Mouse (Mus musculus) frontal cortex, postnatal 25 days (tissue): ENCODE results near the gene Skil.
"Not testable (repeated sequence)": the region's sequence is repeated elsewhere in the genome, so short reads cannot be mapped to it uniquely, and the experiment has no call there.

Experiments
- DNase-seq, 2 experiments: peaks; one replicate each; pipeline ENCODE4 v3.0.0; 2022; ENCODE audit warnings: low spot score in 2 of 2

The Skil gene

DNA sequence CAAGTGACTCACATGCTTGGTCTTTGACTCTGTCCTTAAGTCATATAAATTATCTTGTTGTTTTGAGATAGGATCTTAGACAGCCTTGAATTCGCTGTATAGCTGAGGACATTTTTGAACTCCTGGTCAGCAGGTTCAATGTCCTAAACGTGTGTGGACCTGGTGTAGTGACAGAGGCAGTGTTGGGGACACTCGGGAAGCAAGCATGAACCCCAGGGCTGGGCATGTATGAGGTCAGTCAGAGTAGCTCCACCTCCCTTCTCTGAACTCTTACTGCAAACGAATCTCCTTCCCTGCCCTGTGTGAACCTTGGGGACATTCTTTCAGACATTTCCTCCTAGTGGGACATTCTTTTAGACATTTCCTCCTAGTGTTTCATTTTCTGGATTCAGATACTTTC, 34.9 kb downstream of the Skil start:
- no peak for DNase-seq

DNA sequence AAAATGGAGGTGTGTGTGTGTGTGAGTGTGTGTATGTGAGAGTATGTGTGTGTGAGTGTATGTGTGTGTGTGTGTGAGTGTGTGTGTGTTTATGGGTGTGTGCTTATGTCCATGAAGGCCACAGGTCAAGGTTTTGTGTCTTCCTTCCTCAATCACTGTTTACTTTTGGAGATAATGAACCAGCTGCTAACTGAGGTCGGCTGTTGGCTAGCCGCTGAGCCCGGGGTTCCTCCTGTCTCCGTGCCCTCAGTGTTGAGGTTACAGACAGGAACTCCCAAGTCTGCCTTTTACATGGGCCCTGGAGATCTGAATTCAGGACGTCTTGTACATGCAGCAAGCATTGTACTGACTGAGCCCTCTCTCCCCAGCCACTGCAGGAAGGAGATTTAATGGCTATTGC, 38.8 kb downstream of the Skil start:
- no peak for DNase-seq

DNA sequence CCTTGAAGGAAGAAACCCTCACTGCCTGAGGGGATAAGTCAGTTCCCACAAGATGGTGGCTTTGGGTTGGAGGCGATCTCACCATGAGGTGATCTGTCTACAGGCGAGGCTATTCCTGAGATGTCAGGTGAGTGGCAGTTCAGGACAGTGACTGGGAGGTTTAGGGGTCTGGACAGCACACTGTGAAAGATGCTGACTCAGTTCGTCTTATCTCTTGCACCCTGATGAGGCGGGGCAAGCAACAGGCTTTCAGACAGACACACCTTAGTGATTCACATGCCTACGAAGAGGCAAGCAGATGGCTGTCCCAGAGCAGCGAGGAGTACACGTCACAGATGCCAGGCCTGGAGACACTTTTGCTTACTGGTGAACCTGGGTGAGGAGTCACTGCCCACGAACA, 39.4 kb downstream of the Skil start:
- DNase-seq: no peak

DNA sequence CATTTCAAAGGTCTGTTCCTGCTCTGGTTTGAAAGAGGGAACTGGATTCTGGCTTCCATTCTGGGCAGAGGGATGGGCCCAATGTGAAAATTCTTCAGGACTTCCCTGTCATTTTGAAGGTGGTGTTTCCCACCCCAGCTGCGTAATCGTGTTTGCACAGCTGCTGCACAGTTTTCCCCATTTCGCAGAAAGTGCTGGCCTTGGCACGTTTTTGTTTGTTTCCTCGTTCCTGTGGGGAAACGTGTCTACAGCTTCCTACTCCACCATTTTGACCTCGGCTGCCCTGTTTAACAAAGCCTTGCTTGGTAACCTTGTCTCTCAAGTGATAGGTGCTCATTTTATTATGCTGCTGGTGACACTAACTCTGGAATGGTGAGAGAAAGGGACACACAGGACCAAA, 39.8 kb downstream of the Skil start:
- DNase-seq: no peak

DNA sequence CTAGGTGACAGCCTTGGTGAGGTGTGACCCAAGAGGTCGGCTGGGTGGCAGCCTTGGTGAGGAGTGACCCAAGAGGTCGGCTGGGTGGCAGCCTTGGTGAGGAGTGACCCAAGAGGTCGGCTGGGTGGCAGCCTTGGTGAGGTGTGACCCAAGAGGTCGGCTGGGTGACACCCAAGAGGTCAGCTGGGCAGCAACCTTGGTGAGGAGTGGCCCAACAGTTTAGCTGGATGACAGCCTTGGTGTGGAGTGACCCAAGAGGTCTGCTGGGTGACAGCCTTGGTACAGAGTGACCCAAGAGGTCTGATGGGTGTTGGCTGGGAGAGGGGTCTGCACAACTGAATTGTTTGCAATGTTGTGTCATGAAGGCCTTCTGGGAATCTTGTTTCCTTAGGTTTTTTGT, 41.7 kb downstream of the Skil start:
- DNase-seq: not testable (repeated sequence)

DNA sequence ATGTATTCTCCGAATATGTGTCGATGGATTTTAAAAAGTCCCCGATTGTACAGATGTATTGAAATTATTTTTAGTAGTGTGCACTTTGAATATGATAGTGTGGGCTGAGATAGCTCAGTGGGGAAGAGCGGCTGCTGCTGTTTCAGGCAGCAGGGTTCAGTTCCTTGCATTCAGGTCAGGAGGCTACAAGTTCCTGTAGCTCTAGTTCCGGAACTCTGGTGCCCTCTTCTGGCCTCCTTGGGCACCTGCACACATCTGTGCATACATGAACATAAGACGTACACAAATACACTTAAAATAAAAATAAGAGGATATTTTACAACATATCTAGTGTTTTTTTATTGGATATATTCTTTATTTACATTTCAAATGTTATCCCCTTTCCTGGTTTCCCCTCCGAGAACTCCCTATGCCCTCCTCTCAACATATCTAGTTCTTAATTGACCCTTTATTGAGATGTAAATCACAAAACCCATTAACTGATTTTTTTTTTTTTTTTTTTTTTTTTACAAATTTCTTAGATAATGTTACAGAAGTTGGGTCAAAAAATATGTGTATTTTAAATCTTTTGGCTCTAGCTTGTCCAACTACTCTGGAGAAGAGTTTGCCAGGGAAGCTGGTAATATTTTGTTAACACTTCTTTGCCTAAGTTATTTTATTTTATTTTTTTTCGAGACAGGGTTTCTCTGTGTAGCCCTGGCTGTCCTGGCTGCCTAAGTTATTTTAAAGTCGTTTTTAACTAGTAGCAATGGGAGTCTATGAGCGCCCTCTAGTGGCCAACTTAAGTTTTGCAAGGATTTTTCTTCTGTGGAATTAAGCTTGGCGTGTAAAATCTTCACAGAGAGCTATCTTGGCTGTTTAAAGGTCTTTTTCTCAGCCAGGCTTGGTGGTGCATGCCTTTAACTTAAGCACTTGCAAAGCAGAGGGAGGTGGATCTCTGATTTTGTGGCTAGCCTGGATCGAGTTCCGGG, 43.9 kb downstream of the Skil start:
- peak; percentile 47 to 74 for DNase-seq

DNA sequence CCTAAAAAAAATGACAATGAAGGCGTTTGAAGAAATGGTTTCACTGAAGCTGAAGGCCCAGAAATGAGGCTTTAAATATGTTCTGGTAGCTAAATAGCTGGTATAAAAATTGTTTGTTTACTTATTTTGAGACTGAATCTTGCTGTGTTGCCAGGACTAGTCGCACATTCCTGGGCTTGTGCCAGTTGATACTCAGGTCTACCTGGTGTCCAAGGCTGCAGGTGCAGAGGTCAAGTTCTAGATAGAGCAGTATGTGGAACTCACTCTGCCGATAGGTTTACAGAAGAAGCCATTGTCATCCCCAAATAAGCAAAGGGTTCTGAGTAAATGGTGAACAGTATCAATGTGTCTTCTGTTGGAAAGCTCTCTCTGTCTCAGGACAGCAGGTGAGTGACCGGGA, 46.8 kb downstream of the Skil start:
- no peak for DNase-seq

DNA sequence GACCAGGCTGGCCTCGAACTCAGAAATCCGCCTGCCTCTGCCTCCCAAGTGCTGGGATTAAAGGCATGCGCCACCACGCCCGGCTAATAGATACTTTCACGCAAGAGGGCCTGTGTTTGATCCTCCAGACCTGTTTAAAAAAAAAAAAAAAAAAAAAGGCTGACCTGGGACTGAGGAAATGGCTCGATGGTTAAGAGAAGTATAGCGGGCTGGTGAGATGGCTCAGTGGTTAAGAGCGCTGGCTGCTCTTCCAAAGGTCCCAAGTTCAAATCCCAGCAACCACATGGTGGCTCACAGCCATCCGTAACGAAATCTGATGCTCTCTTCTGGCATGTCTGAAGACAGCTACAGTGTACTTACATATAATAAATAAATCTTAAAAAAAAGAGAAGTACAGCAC, 50.4 kb downstream of the Skil start:
- not testable (repeated sequence) for DNase-seq

DNA sequence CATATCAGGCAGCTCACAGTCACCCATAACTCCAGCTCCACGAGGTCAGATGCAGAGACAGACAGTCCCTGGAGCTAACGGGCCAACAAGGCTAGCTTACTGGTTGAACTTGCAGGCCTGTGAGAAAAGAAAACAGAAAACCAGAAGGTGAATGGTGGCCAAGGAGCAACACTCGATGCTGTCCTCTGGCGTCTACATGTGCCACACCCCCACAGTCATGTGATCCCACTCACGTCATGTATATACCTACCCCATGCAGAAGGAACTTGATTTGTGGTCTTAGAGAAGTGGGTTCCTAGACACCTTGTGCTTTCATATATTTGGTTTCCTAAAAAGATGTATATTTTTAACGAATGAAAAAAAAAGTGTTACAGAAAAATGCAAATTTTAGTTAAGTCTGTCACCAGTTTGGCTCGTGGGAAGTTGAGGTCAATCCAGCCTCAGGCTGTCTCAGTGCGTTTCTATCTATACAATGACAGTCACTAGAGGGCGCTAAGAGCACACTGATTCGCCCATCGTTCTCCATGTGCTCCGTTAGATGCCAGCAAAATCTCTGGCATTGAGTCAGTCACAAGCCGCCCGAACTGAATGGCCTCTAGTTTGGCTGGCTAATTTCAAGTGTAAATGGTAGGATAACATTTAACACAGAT, 50.9 kb downstream of the Skil start:
- peak; percentile 38 to 68 for DNase-seq

DNA sequence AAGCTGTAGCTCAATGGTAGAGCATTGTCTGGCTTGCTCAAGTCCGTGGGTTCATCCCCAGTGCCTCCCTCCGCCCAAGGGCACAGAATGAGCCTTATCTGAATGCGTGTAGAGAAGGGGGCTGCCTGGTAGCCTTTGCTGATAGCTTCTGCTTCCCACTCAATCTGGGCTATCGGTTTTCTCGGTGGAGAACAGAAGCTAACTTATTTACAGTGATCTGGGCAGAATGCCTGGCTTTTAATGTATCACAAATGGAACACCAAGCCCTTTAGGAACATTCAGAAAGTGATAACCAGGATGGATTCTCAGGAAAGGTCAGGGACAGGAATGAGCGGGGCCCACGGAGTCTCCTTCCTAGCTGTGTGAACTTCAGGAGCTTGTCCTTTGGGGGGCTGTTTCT, 53.7 kb downstream of the Skil start:
- no peak for DNase-seq

DNA sequence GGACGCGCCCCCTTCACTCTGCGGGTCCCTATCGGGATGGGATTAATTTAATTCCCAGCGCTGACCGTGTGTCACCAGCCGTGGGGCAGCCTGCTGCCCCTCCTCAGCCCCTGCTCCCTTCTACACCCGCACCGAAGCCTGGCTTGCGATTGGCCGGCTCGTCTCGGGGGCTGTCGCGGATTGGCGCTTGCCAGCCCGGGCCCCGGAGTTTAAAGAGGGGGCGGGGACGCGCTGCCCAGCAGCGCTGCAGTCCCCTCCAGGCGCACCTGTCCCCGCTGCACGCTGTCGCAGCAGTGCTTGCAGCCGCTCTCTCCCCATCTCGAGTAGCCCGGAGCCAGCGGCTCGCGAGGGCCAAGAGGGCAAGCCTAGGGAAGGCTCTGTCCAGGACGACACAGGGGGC, 54.8 kb downstream of the Skil start, which contains the start of gene Cldn11:
Gene Cldn11 (plus strand): TSS at position 215 of the 400 bp plus-strand sequence.
- DNase-seq: no peak

DNA sequence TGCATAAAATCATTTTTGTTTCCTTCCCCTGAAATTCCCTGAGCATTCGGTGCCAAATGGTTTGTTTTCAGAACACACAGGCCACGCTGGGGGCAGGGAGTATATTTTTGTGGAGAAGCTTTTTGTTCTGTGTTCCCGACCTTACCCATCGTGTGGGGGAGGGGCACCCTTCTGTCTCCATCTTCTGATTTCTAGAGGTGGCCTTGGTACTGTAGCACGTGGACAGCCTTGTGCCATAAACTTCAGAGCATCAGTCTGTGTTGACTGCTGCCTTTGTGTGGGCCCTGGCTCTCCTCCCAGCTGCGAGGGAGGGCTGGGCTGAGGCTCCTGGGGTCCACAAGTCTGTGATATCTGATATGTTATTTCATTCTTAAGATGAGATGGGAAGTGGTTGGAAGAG, 57.2 kb downstream of the Skil start:
- no peak for DNase-seq

DNA sequence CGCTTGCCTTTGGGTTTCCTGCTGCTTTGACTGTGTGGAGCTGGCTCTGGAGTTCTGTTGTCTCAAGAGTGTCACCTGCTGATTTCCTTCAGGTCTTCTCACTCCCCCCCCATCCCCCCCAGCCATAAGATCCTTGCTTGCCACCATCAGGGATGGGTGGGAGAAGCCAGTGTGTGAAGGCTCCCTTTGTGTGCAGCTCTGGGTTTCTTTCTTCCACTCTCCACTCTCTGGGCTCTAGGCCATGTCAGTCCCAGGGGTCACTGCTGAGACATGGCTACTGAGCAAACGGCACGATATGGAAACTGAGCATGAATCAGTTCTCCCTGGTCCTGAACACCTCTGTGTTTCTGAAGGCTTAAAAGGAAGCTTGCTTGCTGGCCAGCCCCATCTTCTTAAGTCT, 61.3 kb downstream of the Skil start:
- no peak for DNase-seq

DNA sequence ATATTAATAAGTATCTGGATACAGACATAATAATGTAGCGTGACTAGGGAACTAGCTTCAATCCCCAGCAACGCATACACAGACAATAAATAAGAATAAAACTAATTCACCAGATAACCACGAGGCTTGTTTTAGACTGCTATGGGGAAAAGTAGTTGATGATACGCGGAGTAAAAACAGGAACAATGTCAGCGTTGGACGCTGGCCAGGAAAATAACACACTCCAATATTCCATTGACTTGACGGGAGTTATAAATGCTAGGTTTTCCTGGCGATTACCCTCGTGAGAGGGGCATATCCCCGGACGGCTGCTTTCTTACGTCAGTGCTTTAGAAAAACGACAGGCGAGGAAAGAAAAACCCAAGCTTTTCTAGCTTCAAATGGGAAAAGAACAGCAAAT, 62.9 kb downstream of the Skil start:
- DNase-seq: no peak

DNA sequence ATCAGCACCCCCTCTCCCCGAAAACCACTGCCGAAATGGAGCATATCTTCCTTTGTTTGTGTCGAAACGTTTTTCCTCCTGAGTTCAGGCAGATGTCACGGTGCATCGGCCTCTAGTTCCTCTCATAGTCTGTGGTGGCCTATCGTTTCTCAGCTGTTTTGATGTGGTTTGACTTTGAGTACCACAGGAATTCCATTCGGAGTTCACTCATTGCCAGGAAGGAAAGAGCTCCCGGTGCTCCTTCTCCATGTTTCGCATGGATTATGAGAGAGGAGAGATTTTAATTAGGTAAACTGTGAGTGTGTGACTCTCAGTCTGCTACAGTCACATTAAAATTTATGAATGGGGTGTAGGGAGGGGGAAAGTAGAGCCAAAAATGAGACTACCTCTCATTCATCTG, 65.2 kb downstream of the Skil start:
- DNase-seq: no peak

DNA sequence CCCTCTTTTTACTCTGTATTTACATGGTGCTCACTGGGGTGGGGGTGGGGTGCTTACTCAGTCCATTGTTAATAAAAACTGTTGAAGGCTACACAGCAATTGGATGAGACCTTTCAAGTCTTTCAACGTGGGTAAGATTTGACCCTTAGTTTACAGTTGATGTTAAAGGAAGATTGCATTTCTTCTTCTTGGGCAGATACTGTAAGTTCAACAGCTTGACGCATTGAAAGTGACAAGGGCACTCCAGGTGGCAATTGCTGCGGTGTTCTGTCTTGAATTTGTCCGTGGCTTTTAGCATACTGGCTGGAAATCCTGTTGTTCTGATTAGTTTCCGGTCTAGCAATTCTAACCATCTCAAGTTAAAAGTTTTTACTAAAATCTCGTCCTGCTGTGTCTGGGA, 66.5 kb downstream of the Skil start:
- no peak for DNase-seq

DNA sequence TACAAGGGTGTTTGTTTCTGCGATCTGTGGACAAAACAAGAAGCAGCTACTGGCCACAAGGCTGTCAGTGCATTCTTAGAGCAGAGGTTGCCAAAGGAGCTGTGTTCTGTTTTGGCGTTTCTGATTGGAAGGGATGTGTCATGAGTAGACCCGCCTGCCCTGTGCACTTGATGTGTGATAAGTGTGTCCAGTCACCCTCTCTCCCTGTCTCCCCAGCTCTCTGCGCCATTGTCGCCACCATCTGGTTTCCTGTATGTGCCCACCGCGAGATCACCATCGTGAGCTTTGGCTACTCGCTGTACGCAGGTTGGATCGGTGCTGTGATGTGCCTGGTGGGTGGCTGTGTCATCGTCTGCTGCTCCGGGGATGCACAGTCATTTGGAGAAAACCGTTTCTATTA, 68.0 kb downstream of the Skil start:
- no peak for DNase-seq

DNA sequence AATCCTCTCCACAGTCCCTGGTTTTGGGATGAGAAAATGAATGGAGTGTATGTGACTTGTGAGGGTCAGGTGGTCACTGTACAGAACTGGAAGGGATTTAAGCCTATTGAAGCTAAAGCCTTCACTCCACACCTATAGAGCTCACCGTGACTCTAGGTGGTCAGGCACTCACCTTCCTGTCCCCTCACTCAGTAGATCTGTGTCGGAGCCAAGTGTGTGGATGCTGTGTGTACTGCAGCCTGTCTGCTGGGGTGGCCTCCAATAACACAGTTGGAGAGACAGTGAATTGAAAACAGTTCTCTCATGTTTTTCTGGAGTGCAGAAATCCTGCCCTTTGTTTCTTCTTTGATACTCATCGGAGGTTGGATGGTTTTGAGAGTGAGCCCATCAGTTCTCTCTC, 70.9 kb downstream of the Skil start:
- no peak for DNase-seq

DNA sequence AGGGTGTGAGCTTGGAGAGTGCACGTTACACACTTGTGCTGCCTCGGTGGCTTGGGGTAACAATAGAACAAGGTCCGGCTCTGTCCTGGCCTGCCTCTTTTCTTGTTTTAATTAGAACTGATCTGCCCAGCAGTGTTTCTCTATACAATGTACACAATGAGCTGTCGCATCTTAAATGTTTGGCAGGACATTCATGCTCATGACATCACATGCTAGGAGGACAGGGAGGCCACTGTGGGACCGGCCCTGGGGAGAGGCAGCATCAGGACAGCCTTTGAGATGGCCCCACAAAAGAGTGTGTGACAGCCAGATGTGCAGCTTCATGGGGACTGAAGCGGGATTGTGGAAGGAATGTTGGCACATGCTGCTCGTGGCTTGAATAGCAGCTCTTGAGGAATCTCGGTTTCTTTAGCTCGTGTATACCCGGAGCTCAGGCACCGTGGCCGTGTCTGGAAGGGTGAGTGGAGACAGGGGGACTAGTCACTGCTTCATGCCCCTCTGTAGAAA, 71.6 kb downstream of the Skil start:
- no peak for DNase-seq
